Mouse (Mus musculus) ES-Bruce4 (cell line): ENCODE measurements around the gene Hivep3. TPM values are rescaled to one million over a fixed set of nuclear protein-coding genes. Genes with fewer than 3 reads are reported as not detected.

ENCODE experiments used
- H3K27ac ChIP-seq: 2 replicates; pipeline ENCODE4 v1.5.1; 2012; ENCODE audit warnings: low read length, inconsistent platforms; ENCODE audit not compliant: insufficient read depth
- H3K27me3 ChIP-seq: 2 replicates; pipeline ENCODE4 v1.6.1; 2012; ENCODE audit warnings: mild to moderate bottlenecking, low read length, inconsistent platforms; ENCODE audit not compliant: control insufficient read depth, poor library complexity, insufficient read depth, severe bottlenecking
- H3K36me3 ChIP-seq: 2 replicates; pipeline ENCODE4 v1.6.1; 2012; ENCODE audit warnings: inconsistent platforms, mild to moderate bottlenecking, low read length, moderate library complexity; ENCODE audit not compliant: control insufficient read depth, poor library complexity, insufficient read depth, severe bottlenecking
- H3K4me1 ChIP-seq: one replicate; pipeline ENCODE4 v1.8.1; 2011; ENCODE audit warnings: low read length; ENCODE audit not compliant: control insufficient read depth, insufficient read depth
- H3K4me3 ChIP-seq: 2 replicates; pipeline ENCODE4 v1.5.1; 2011; ENCODE audit warnings: low read depth, mild to moderate bottlenecking, low read length
- H3K9ac ChIP-seq: 2 replicates; pipeline ENCODE4 v1.6.1; 2012; ENCODE audit warnings: low read depth, mild to moderate bottlenecking, inconsistent platforms; ENCODE audit not compliant: poor library complexity, severe bottlenecking
- H3K9me3 ChIP-seq: replicated peaks from 2 replicates; pipeline ENCODE4 v1.6.1; 2012; ENCODE audit warnings: mild to moderate bottlenecking, low read length, inconsistent platforms; ENCODE audit not compliant: control insufficient read depth, poor library complexity, insufficient read depth, severe bottlenecking
- CTCF ChIP-seq: IDR thresholded peaks from one replicate; pipeline ENCODE4 v1.8.1; 2011; ENCODE audit warnings: low read depth, low read length
- EP300 ChIP-seq: IDR thresholded peaks from 2 replicates; pipeline ENCODE4 v1.6.1; 2011; ENCODE audit warnings: low read depth, low read length; ENCODE audit not compliant: insufficient read depth
- POLR2A ChIP-seq: IDR thresholded peaks from one replicate; pipeline ENCODE4 v1.8.1; 2011; ENCODE audit warnings: low read length; ENCODE audit not compliant: insufficient read depth
- polyA plus RNA-seq: library from polyadenylated mRNA; stranded (reverse); fragments of >200 nt; gene quantifications from 2 replicates; pipeline ENCODE4 v1.2.4, GENCODE M21; 2011; ENCODE audit warnings: low read depth; ENCODE audit not compliant: missing spikeins, insufficient read depth, insufficient read length

The Hivep3 gene
- polyA plus RNA-seq, 1 experiment = 0.79 TPM

GRCm38 (mm10) chr4:119894797-119895458, 161.3 kb downstream of the Hivep3 start:
- Histone ChIP-seq H3K36me3 (no peaks in the 10 kb centered on the region), H3K27me3 (no peaks in the 10 kb centered on the region), H3K9me3 (no peaks in the 10 kb centered on the region), H3K4me3 (no peak overlapping the region), H3K4me1 (no peaks in the 10 kb centered on the region), H3K27ac (no peak overlapping the region), H3K9ac (no peak overlapping the region)
- TF ChIP-seq CTCF (no peak), EP300 (no peak), POLR2A (no peak)

GRCm38 (mm10) chr4:119895504-119895903, 161.9 kb downstream of the Hivep3 start:
- H3K27me3 ChIP-seq = no peaks in the 10 kb centered on the region
- H3K9me3 ChIP-seq = no peaks in the 10 kb centered on the region
- H3K9ac ChIP-seq = no peak overlapping the region
- TF ChIP-seq EP300 (no peak), POLR2A (no peak), CTCF (no peak)
- no peaks in the 10 kb centered on the region for H3K36me3 ChIP-seq
- no peak overlapping the region for H3K27ac ChIP-seq
- no peak overlapping the region for H3K4me3 ChIP-seq
- H3K4me1 ChIP-seq = no peaks in the 10 kb centered on the region

- TF ChIP-seq CTCF (no peak), POLR2A (no peak), EP300 (no peak)
Measured at GRCm38 (mm10) chr4:119896572-119896971, 163.0 kb downstream of the Hivep3 start.

GRCm38 (mm10) chr4:119897054-119897855, 163.7 kb downstream of the Hivep3 start:
- Histone ChIP-seq H3K27me3 (no peaks in the 10 kb centered on the region), H3K9me3 (no peaks in the 10 kb centered on the region), H3K9ac (no peak overlapping the region), H3K4me3 (no peak overlapping the region), H3K4me1 (no peaks in the 10 kb centered on the region), H3K36me3 (no peaks in the 10 kb centered on the region), H3K27ac (no peak overlapping the region)
- TF ChIP-seq POLR2A = no peak
- TF ChIP-seq EP300 = no peak
- TF ChIP-seq CTCF = no peak

More at GRCm38 (mm10) chr4:119896572-119896971, 163.0 kb downstream of the Hivep3 start:
- H3K36me3 ChIP-seq = no peaks in the 10 kb centered on the region
- H3K4me1 ChIP-seq = no peaks in the 10 kb centered on the region
- no peaks in the 10 kb centered on the region for H3K27me3 ChIP-seq
- no peaks in the 10 kb centered on the region for H3K9me3 ChIP-seq
- no peak overlapping the region for H3K4me3 ChIP-seq
- no peak overlapping the region for H3K27ac ChIP-seq
- no peak overlapping the region for H3K9ac ChIP-seq

- no peaks in the 10 kb centered on the region for H3K27me3 ChIP-seq
- H3K4me1 ChIP-seq = no peaks in the 10 kb centered on the region
- no peak overlapping the region for H3K4me3 ChIP-seq
- TF ChIP-seq CTCF (no peak), EP300 (no peak), POLR2A (no peak)
- no peak overlapping the region for H3K9ac ChIP-seq
- no peaks in the 10 kb centered on the region for H3K9me3 ChIP-seq
- H3K36me3 ChIP-seq = no peaks in the 10 kb centered on the region
- no peak overlapping the region for H3K27ac ChIP-seq
Measured at GRCm38 (mm10) chr4:119901556-119902491, 168.2 kb downstream of the Hivep3 start.
